Mouse (Mus musculus) heart, adult 9 months (tissue): Measurements from ENCODE around the gene Fancc.
"Not testable (repeated sequence)": the region's sequence is repeated elsewhere in the genome, so short reads cannot be mapped to it uniquely, and the experiment has no call there.

Source experiments
- DNase-seq, 2 experiments: peaks; one replicate each; pipeline ENCODE4 v3.0.0; 2022; ENCODE audit warnings: low spot score in 2 of 2

Gene Fancc

GRCm38 (mm10) chr13:63319814-63320213, 177.3 kb downstream of the Fancc start:
- DNase-seq, result no peak

GRCm38 (mm10) chr13:63317681-63318104, 179.4 kb downstream of the Fancc start:
- no peak for DNase-seq

GRCm38 (mm10) chr13:63316407-63316806, 180.7 kb downstream of the Fancc start:
- DNase-seq, result no peak

- DNase-seq, result no peak
Observed at GRCm38 (mm10) chr13:63315777-63316176, 181.3 kb downstream of the Fancc start.

- DNase-seq, result not testable (repeated sequence)
Observed at GRCm38 (mm10) chr13:63315111-63315510, 182.0 kb downstream of the Fancc start.

GRCm38 (mm10) chr13:63314608-63314920, 182.5 kb downstream of the Fancc start:
- DNase-seq, result no peak

- no peak for DNase-seq
Observed at GRCm38 (mm10) chr13:63313748-63314607, 183.1 kb downstream of the Fancc start.

- DNase-seq, result peak; percentile 50 to 67
Observed at GRCm38 (mm10) chr13:63313247-63313646, 183.8 kb downstream of the Fancc start.

GRCm38 (mm10) chr13:63311156-63311555, 185.9 kb downstream of the Fancc start:
- no peak for DNase-seq

GRCm38 (mm10) chr13:63309563-63309962, 187.5 kb downstream of the Fancc start:
- no peak for DNase-seq

GRCm38 (mm10) chr13:63306768-63307167, 190.3 kb downstream of the Fancc start:
- DNase-seq, result no peak

- peak in 1 of 2 experiments; percentile 57 for DNase-seq
Observed at GRCm38 (mm10) chr13:63305160-63306011, 191.7 kb downstream of the Fancc start.

- DNase-seq, result no peak
Observed at GRCm38 (mm10) chr13:63304799-63305159, 192.3 kb downstream of the Fancc start.

GRCm38 (mm10) chr13:63304124-63304792, 192.8 kb downstream of the Fancc start:
- DNase-seq, result peak; percentile 58 to 68

GRCm38 (mm10) chr13:63302381-63302780, 194.7 kb downstream of the Fancc start:
- DNase-seq, result no peak

- no peak for DNase-seq
Observed at GRCm38 (mm10) chr13:63301764-63302209, 195.3 kb downstream of the Fancc start.

GRCm38 (mm10) chr13:63300929-63301328, 196.1 kb downstream of the Fancc start:
- DNase-seq, result peak in 1 of 2 experiments; percentile 42

- DNase-seq, result no peak
Observed at GRCm38 (mm10) chr13:63298931-63299330, 198.1 kb downstream of the Fancc start.

GRCm38 (mm10) chr13:63297933-63298332, 199.1 kb downstream of the Fancc start:
- no peak for DNase-seq

- DNase-seq, result no peak
Observed at GRCm38 (mm10) chr13:63297003-63297402, 200.1 kb downstream of the Fancc start.

- no peak for DNase-seq
Observed at GRCm38 (mm10) chr13:63296300-63296699, 200.8 kb downstream of the Fancc start.
